Mouse (Mus musculus) cerebellum, adult 8-10 months (tissue): ENCODE data around the gene Denr.

Experiments used
- DNase-seq: peaks from one replicate; pipeline ENCODE4 v3.0.0; 2022

Denr gene

DNA sequence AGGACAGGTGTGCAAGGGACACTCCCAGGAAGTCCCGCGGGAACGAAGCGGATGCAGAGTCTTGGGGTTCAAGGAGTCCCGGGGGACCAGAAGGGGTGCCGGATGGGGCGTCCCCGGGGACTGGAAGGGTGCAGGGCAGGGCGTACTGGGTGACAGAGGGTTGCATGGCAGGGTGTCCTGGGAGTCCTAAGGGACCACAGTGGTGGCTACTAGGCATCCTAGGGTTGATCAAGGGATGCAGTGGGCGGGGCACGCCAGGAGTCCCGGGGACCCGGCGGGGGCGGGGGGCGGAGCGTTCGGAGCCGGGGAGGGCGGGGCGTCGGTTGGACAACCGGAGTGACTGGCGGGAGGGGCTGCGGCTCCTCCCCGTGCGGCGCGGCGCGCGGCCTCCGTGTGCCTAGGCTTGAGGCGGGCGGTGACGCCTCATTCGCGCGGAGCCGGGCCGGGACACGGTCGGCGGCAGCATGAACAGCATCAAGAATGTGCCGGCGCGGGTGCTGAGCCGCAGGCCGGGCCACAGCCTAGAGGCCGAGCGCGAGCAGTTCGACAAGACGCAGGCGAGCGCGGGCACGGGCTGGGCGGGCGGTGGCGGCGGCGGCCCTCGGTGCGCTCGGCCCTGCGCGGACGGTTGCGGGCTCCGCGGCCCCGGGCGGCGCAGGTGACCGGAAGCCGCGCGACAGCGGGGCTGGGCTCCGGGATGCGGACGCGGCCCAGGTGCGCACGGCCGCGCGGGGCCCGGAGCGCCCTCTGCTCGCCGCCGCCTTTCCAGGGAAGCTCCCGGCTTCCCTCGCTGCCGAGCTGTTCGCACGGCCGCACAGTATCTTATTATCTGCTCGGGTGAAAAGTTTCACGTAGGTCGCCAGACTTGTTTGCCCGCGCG is 66.6 kb downstream of the Denr start, which contains the start of gene Hip1r:
Gene Hip1r (plus strand): TSS at position 330 of the 880 bp plus-strand sequence.
- DNase-seq, result peak; percentile 75

GRCm38 (mm10) chr5:123974179-123974485 is 67.2 kb downstream of the Denr start:
- DNase-seq, result no peak

DNA sequence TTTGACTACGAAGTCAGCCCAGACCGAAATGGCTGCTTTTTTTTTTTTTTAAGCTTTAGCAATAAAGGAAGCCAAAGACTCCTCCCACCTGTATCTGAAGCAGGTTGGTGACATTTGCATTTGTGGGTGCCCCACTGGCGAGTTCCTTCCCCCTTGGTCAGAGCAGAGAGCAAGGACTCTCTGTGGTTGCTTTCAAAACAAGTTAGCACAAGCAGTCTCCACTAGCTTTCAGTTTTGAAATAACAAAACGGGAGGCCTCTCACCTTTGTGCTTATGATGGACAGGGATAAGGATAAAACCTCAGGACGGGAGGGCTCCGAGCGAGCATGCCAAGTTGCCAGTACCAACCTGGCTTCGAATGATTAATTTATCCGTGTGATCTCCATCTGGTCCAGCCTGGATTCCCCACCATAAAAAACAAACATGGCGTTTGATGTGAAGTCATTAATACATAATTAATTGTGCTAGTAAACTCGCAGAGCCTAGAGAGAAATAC is 67.7 kb downstream of the Denr start:
- DNase-seq, result peak; percentile 21

DNA sequence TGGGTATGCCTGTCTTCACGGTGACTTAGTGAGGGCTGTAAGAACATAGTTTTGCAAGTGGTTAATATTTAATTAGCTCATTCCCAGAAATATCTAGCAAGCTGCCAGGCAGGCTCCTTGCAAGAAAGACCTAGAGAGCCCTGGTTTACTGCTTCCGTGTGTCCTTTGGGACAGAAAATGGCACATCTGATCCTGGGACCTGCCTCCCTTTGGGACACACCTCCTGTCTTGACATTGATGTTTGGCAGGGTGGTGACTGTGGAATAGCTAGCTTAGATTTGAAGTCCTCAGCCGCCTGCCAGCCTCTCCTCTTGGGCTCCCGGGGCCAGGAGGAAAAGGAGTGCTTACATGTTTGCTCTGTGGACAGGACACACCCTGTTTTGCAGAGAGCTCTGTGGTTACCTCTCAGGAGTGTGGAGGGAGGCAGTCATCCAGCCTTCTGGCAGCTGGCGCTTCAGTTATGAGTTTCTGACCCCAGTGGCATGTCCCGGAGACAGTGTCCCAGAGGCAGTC is 68.7 kb downstream of the Denr start:
- DNase-seq, result no peak

- DNase-seq, result no peak
Measured at GRCm38 (mm10) chr5:123977231-123977630, 70.3 kb downstream of the Denr start.

DNA sequence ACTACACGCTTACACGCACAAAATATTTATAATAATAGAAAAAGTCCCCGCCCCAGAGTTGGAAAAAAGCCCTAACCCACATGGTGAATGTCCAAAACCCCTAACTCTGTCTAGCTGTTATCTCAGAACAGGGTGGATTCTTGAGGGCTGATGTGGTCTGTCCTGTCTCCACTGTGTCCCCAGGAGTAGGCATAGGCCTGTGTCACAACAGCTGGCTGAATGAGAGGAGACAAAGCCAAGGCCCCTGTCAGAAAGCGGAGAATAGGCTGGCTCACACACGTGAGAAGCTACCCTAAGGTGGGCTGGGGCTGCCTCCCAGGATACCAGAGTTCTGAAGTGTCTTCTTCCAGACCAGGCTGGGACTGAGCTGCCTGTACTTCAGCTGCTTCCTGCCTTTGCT is 71.2 kb downstream of the Denr start:
- DNase-seq, result no peak
